Mouse (Mus musculus) right cerebral cortex, postnatal 36 days (tissue): ENCODE measurements at regions not wholly inside any gene's neighbourhood (a gene's known extent, or its start where the extent isn't known, plus 50 kb on each side); places are given as distances from the start of the nearest gene placed in this dataset.

ENCODE experiments used
- DNase-seq, 2 experiments: peaks; one replicate each; pipeline ENCODE4 v3.0.0; 2022; ENCODE audit warnings: low spot score in 2 of 2, mixed read lengths in 1 of 2

DNA sequence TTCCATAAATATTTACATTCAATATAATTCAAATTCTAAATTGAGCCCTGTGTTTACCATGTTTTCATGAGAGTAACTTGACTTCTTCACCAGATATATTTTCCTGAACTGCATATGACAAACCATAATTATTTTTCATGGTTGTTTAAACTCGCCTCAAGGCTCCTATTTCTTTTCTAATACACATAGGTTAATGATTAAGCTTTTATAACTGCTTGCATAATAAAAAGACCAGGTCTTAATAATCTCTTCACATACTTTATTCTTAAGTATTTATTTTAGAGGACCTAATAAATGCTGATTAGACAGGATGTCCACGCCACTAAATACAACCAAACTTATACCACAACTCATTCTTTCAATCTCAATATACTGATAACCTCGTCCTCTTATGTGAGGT is 86.1 kb upstream of the Gnpda2 start:
- no peak for DNase-seq

DNA sequence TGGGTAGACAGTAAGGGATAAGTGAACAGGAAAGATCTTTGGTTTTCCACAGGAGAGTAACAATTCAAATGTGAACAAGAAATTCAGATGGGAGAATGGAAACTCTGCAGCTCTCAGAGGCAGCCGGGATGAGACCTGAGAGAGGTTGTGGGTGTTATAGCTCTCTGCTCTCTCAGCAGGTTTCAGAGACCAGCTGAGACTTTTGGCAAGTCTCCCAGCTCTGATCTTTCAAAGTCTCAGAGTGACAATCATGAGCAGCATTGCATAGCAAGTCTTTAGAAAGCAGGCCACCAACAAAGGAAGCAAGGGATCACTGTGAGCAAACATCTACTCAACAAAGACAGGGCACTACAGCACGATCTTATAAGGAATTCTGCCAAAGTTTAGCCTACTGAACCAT is 73.4 kb upstream of the Gnpda2 start:
- DNase-seq = no peak

DNA sequence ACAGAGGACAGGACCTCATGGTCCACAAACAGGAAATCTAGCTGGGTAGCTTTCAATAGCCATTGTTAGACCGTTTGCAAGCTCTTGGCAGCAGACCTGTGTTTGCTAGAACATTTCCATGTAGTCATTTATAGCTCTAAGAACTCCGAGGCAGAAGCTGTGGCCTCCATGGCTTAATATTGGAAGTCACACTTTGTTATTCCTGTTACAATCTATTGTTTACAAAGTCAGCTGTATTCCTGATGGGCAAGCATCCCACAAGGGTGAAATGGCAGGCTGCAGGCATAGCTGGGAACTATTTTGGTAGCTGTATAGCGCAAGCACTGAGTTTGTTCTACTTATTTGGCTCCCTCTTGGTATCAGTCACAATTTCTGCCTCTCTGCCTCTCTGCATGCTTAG is 71.8 kb upstream of the Gnpda2 start:
- no peak for DNase-seq
